Mouse (Mus musculus) midbrain, embryonic 13.5 days (tissue): ENCODE measurements around the gene Tbx15. TPM values are rescaled to one million over a fixed set of nuclear protein-coding genes. Genes with fewer than 3 reads are reported as not detected.

Experiments used
- ATAC-seq: fragments of 200-750 bp; cut with Nextera tagmentation; 2 replicates; pipeline ENCODE4 v1.8.0; 2017; ENCODE audit warnings: mild to moderate bottlenecking, moderate TSS enrichment, moderate library complexity
- H3K27ac ChIP-seq: fragments of 300-500 bp; sonication (generic); 2 replicates; pipeline ENCODE4 v1.5.1; 2015; ENCODE audit warnings: inconsistent platforms, mild to moderate bottlenecking, moderate library complexity
- H3K27me3 ChIP-seq: fragments of 300-500 bp; sonication (generic); 2 replicates; pipeline ENCODE4 v1.6.1; 2015; ENCODE audit warnings: mild to moderate bottlenecking, inconsistent platforms
- H3K36me3 ChIP-seq: fragments of 300-500 bp; sonication (generic); 2 replicates; pipeline ENCODE4 v1.6.1; 2015; ENCODE audit warnings: mild to moderate bottlenecking, inconsistent platforms
- H3K4me1 ChIP-seq: fragments of 300-500 bp; sonication (generic); replicated peaks from 2 replicates; pipeline ENCODE4 v1.6.1; 2015; ENCODE audit warnings: inconsistent platforms
- H3K4me2 ChIP-seq: fragments of 300-500 bp; sonication (generic); replicated peaks from 2 replicates; pipeline ENCODE4 v1.6.1; 2015; ENCODE audit warnings: moderate library complexity, mild to moderate bottlenecking, inconsistent platforms
- H3K4me3 ChIP-seq: fragments of 300-500 bp; sonication (generic); replicated peaks from 2 replicates; pipeline ENCODE4 v1.5.1; 2015; ENCODE audit warnings: mild to moderate bottlenecking, inconsistent platforms
- H3K9ac ChIP-seq: fragments of 300-500 bp; sonication (generic); replicated peaks from 2 replicates; pipeline ENCODE4 v1.6.1; 2015; ENCODE audit warnings: mild to moderate bottlenecking, inconsistent platforms
- H3K9me3 ChIP-seq: fragments of 300-500 bp; sonication (generic); 2 replicates; pipeline ENCODE4 v1.6.1; 2016; ENCODE audit warnings: mild to moderate bottlenecking, inconsistent platforms
- WGBS: fragments of 180-500 bp; shearing (Covaris S2); methylation state at CpG from one replicate; pipeline ENCODE4 v1.1.7; 2015; 5-methylcytosine and 5-hydroxymethylcytosine counted together
- polyA plus RNA-seq: library from polyadenylated mRNA; unstranded; fragments of >200 nt; fragmentation: Nextera tagmentation; extraction: Ambion mirVana; gene quantifications from 2 replicates; pipeline ENCODE4 v1.2.1, GENCODE M21; 2015

Tbx15 gene
- polyA plus RNA-seq, 1 experiment from 2014 or later = 0.39 TPM

DNA sequence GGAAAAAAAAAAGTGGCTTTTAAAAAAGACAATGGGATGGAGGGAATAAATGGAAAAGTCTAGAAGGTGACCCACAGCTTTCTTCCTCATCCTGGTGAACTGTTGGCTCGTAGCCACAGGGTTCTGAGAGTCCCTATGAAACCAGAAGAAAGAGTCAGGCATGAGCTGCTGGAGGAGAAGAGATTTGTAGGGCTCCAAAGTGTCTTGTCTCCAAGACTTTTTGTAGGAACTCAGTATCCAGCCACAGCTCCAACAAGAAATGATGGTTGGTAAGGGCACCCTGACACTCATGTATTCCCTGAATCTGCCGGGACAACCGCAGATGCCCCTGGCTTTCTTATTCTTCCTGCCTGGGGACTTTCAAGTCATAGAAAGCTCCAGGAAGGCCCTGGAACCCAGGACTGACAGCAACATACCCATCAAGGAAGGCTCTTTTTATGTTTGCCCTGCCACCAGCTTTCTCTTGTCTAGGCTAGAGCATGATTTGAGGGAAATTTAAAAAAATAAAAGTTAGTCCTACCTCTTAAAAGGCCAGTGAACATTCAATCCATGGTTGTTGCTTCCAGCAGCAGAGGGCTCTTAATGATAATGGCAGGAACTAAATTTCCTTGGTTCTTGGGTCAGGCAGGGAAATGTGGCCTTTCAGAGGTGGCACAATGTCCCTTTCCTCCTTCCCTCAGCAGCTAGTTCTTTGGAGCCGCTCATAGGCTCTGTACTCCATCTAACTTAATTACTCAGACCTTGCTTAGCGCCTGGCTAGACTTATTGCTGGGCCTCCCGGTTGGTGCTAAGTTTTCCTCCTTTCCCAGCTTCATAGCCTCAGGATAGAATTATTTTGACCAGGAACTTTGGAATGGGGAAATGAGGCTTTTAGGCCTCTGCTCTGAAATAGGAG is 11.3 kb downstream of the Tbx15 start:
- Histone ChIP-seq H3K4me1 (peaks cover 12% of the 10 kb centered on the region), H3K36me3 (no peaks in the 10 kb centered on the region), H3K9me3 (no peaks in the 10 kb centered on the region), H3K27ac (no peak overlapping the region), H3K4me2 (no peak overlapping the region), H3K4me3 (no peak overlapping the region), H3K9ac (no peak overlapping the region), H3K27me3 (peaks cover 100% of the 10 kb centered on the region)
- ATAC-seq = no peak
- WGBS = 7% methylated on average over 6 of the region's 6 CpGs

DNA sequence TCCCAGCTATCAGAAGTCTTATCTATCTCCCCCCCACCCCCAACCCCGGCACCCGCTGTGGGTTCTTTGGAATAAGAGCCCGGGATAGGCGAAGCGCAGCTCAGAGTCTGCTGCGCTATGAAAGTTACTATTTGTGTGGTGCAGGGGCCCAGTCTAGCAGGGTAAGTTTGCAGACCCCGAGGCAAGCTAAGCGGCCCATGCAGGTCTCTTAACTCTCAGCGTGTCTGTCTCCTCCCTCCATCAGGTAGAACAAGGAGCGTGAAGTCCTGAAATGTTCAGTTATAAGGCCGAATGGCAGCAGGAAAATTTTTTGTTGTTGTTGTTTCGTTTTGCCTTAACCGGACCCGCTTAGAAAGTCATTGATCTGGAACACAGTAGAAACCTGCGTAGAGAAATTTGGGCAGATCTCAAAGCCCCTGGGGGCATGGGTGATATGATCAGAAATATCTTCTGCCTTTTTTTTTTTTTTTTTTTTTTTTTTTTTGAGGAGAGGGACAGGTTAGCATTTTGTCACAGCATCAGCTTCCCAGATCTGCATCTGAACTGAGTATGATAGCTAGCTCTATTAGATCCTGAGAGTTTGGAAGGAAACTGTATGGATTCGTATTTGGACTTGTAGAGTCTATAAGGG is 12.4 kb downstream of the Tbx15 start:
- H3K4me1 ChIP-seq = peaks cover 12% of the 10 kb centered on the region
- ATAC-seq = no peak
- no peak overlapping the region for H3K4me2 ChIP-seq
- no peaks in the 10 kb centered on the region for H3K9me3 ChIP-seq
- no peak overlapping the region for H3K27ac ChIP-seq
- H3K27me3 ChIP-seq = peaks cover 100% of the 10 kb centered on the region
- no peaks in the 10 kb centered on the region for H3K36me3 ChIP-seq
- H3K9ac ChIP-seq = no peak overlapping the region
- H3K4me3 ChIP-seq = no peak overlapping the region
- WGBS = under 1% methylated on average over 16 of the region's 16 CpGs

- Histone ChIP-seq H3K4me2 (peak overlapping the region; percentile 58), H3K27me3 (peaks cover 100% of the 10 kb centered on the region), H3K4me1 (peaks cover 12% of the 10 kb centered on the region), H3K9ac (no peak overlapping the region), H3K27ac (no peak overlapping the region), H3K9me3 (no peaks in the 10 kb centered on the region), H3K4me3 (peak overlapping the region; percentile 37; the same call in 1 of the 2 replicates), H3K36me3 (no peaks in the 10 kb centered on the region)
- WGBS = 1% methylated on average over 12 of the region's 12 CpGs
- ATAC-seq = peak; percentile 52
Observed at GRCm38 (mm10) chr3:99253092-99253488, 12.9 kb downstream of the Tbx15 start.

- H3K27me3 ChIP-seq = peaks cover 100% of the 10 kb centered on the region
- H3K9me3 ChIP-seq = no peaks in the 10 kb centered on the region
- peak overlapping the region; percentile 37 for H3K4me3 ChIP-seq
- no peak overlapping the region for H3K27ac ChIP-seq
- peak overlapping the region; percentile 37; the same call in 1 of the 2 replicates for H3K9ac ChIP-seq
- peak; percentile 55 for ATAC-seq
- H3K36me3 ChIP-seq = no peaks in the 10 kb centered on the region
- H3K4me1 ChIP-seq = peaks cover 12% of the 10 kb centered on the region
- WGBS = under 1% methylated on average over 70 of the region's 73 CpGs
- peak overlapping the region; percentile 58 for H3K4me2 ChIP-seq
Observed at GRCm38 (mm10) chr3:99253497-99254451, 13.6 kb downstream of the Tbx15 start.

GRCm38 (mm10) chr3:99254559-99255151 is 14.5 kb downstream of the Tbx15 start:
- no peak overlapping the region for H3K9ac ChIP-seq
- H3K27me3 ChIP-seq = peaks cover 99% of the 10 kb centered on the region
- no peaks in the 10 kb centered on the region for H3K9me3 ChIP-seq
- no peak overlapping the region for H3K4me3 ChIP-seq
- no peak for ATAC-seq
- no peaks in the 10 kb centered on the region for H3K36me3 ChIP-seq
- no peak overlapping the region for H3K27ac ChIP-seq
- WGBS = 1% methylated on average over 15 of the region's 15 CpGs
- H3K4me1 ChIP-seq = peaks cover 12% of the 10 kb centered on the region
- H3K4me2 ChIP-seq = no peak overlapping the region

GRCm38 (mm10) chr3:99255411-99256365 is 15.5 kb downstream of the Tbx15 start:
- no peak overlapping the region for H3K9ac ChIP-seq
- no peak for ATAC-seq
- H3K9me3 ChIP-seq = no peaks in the 10 kb centered on the region
- H3K36me3 ChIP-seq = no peaks in the 10 kb centered on the region
- WGBS = 5% methylated on average over 11 of the region's 11 CpGs
- H3K4me1 ChIP-seq = peaks cover 12% of the 10 kb centered on the region
- H3K4me2 ChIP-seq = no peak overlapping the region
- H3K27me3 ChIP-seq = peaks cover 97% of the 10 kb centered on the region
- no peak overlapping the region for H3K4me3 ChIP-seq
- no peak overlapping the region for H3K27ac ChIP-seq

GRCm38 (mm10) chr3:99256366-99256750 is 16.2 kb downstream of the Tbx15 start:
- Histone ChIP-seq H3K4me1 (peaks cover 12% of the 10 kb centered on the region), H3K9ac (no peak overlapping the region), H3K4me2 (no peak overlapping the region), H3K9me3 (no peaks in the 10 kb centered on the region), H3K36me3 (no peaks in the 10 kb centered on the region), H3K27me3 (peaks cover 97% of the 10 kb centered on the region), H3K4me3 (no peak overlapping the region), H3K27ac (no peak overlapping the region)
- 3% methylated on average over 11 of the region's 11 CpGs for WGBS
- no peak for ATAC-seq

DNA sequence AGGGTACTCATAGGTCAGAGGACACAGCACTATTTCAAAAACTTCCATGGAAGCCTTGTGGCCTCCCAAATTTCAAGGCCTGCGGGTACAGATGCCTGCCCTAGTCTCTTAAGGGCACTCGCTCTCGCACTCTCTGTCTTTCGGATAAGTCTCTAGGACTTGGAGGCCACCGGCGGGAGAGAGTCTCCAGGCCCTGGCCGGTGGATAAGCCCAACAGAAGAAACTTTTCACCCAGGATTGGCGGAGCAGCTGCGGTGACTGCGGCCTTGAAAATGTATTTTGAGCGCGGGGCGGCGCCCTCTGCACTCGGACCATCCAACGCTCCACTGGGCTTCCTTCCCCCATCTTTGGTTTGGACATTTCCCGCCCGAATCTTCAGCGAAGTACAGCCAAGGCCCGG is 16.6 kb downstream of the Tbx15 start:
- Histone ChIP-seq H3K4me2 (no peak overlapping the region), H3K9me3 (no peaks in the 10 kb centered on the region), H3K27me3 (peaks cover 97% of the 10 kb centered on the region), H3K36me3 (no peaks in the 10 kb centered on the region), H3K4me1 (peaks cover 12% of the 10 kb centered on the region), H3K9ac (no peak overlapping the region), H3K27ac (no peak overlapping the region), H3K4me3 (no peak overlapping the region)
- under 1% methylated on average over 20 of the region's 20 CpGs for WGBS
- no peak for ATAC-seq

- Histone ChIP-seq H3K4me1 (peaks cover 12% of the 10 kb centered on the region), H3K4me3 (no peak overlapping the region), H3K36me3 (no peaks in the 10 kb centered on the region), H3K27me3 (peaks cover 97% of the 10 kb centered on the region), H3K9me3 (no peaks in the 10 kb centered on the region), H3K9ac (no peak overlapping the region), H3K4me2 (no peak overlapping the region), H3K27ac (no peak overlapping the region)
- WGBS = 1% methylated on average over 29 of the region's 29 CpGs
- no peak for ATAC-seq
Observed at GRCm38 (mm10) chr3:99257586-99258577, 17.7 kb downstream of the Tbx15 start.

DNA sequence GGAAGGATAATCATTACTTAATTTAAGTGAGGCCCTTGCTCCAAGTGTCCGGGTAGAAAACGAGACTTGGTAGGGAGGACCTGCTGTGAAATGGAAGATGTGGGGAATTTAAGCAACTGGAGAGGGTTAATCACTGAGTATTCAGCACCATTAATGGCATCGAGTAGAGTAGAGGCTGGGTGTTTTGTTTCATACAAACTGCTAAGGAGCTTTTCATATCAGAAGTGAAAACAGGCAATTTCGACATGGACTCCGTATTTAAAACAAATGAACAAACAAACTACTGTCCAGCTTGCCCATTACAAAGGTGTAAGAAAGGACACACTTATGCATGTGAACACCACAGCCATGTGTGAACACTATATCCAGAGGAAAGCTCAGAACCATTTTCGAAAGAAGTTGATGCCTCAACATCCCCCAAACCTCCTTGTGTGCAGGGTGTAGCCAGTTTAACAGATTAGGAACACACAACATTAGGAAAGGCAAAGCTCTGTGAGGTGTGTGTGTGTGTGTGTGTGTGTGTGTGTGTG is 19.6 kb downstream of the Tbx15 start:
- 6% methylated on average over 6 of the region's 6 CpGs for WGBS
- no peak for ATAC-seq

More for the DNA sequence above, 19.6 kb downstream of the Tbx15 start:
- H3K27me3 ChIP-seq = peaks cover 96% of the 10 kb centered on the region
- H3K4me1 ChIP-seq = no peaks in the 10 kb centered on the region
- no peak overlapping the region for H3K4me3 ChIP-seq
- H3K27ac ChIP-seq = no peak overlapping the region
- H3K9me3 ChIP-seq = no peaks in the 10 kb centered on the region
- no peaks in the 10 kb centered on the region for H3K36me3 ChIP-seq
- no peak overlapping the region for H3K9ac ChIP-seq
- H3K4me2 ChIP-seq = no peak overlapping the region
